Mouse (Mus musculus) bone marrow, adult 2 months (tissue): ENCODE data around the gene Gm6583.

ENCODE experiments used
- CTCF ChIP-seq: fragments of 200-500 bp; IDR thresholded peaks from 2 replicates; pipeline ENCODE4 v1.5.1; 2011; ENCODE audit warnings: low read length, control low read depth; ENCODE audit not compliant: control insufficient read depth, insufficient read depth
- POLR2A ChIP-seq: fragments of 200-500 bp; IDR thresholded peaks from 2 replicates; pipeline ENCODE4 v1.6.1; 2011; ENCODE audit warnings: low read depth, mild to moderate bottlenecking, control low read depth, low read length, borderline replicate concordance; ENCODE audit not compliant: control insufficient read depth

GRCm38 (mm10) chr5:112339215-112339614 lies 16.6 kb downstream of the Gm6583 start:
- TF ChIP-seq POLR2A: no peak
- TF ChIP-seq CTCF: no peak
